Mouse (Mus musculus): ENCODE data around the gene Pkdcc.

Gene Pkdcc

DNA sequence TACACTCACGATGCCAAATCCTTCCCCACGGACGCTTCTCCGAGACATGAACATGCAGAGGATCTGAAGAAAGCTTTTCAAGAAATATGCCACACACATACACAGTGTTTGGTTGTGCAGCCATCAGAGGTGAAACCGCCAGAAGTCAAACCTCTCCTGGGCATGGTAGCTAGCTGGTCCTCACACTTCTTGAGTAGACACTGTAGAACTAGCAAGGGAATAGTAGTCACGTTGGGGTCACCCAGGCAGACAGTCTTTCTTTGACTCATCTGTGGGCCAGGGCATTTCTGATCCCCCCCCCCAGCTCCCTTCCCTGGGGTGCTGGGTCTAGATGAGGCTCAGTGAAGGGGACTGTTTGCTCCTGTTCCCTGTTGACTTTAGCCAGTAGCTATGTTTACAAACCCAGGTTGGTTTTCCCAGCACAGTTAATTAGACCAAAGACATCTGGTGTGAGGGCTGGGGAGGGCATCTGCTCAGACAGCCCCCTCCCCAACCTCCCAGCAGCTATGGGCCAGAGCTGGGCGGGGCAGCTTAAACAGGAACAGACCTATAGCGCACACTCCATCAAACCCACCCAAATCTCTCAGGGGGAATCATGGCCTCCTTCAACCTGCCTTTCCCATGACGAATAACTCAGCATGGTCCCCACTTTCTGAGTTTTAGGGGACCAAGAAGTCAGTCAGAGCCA, 1.7 kb upstream of the Pkdcc start:
- no peak for DNase-seq

DNA sequence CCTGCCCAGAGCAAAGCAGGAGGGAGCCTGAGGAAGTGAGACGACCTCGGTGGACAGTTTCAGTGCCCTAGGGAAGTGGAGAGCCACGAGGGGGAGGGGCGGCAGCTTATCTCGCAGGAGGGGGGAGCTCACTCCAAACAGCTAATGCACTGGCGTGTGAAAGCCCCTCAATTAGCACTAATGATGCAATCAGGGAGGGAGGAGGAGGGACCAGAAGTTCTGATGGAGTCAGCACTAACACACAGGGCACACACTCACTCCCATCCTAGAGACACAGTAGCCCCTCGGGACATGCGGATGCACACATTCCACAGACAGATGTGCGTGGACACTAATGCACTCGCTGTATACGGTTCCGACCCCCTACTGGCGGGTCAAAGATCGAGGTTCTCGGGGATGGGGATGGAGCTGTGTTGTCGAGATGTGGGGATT, 915 bp upstream of the Pkdcc start:
- DNase-seq = peak; percentile 70

DNA sequence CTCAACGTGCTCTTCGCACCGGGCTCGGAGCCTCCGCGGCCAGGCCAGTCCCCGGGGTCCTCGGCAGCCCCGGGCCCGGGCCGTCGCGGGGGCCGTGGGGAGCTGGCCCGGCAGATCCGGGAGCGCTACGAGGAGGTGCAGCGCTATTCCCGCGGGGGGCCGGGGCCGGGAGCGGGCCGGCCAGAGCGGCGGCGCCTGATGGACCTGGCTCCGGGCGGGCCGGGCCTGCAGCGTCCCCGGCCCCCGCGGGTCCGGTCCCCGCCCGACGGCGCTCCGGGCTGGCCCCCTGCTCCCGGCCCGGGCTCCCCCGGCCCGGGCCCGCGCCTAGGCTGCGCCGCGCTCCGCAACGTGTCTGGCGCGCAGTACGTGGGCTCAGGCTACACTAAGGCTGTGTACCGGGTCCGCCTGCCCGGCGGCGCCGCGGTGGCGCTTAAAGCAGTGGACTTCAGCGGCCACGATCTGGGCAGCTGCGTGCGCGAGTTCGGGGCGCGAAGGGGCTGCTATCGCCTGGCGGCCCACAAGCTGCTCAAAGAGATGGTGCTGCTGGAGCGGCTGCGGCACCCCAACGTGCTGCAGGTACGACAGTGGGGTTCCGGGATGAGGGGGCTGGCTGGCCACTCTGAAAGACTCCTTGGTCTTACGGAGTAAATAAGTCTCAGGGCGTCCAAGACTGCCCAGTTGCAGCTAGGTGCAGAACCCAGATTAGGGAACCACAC, 595 bp downstream of the Pkdcc start:
- DNase-seq = peak; percentile 34

DNA sequence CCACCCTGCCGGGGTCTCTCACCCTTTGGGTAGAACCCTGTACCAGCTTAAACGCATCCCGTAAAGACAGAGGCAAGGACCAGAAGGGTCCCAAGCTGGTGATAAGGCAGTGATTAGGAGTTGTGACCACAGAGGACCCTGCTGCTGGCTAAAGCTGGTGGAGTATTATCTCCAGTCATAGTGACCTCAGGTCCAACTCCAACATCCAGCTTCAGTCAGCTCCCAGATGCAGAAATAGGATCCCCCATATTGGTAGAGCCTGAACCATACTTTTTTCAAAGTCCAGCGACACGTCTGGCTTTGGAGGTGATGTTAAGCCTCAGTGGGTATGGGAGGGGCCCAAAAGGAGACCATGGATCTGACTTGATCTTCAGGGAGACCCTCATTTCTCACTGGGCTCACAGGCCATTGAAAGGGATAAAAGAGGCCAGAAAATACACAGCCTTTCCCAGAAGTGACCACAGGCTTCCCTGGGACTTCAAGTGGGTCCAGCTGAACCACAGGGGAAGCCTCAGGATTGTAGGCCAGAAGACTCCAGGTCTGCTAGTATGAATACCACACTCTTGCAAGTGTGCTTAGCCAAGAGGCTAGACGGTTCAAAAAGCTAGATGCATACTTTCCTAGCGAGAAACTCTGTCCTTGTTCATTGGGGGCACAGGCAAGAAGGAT, 1.3 kb downstream of the Pkdcc start:
- DNase-seq = no peak

DNA sequence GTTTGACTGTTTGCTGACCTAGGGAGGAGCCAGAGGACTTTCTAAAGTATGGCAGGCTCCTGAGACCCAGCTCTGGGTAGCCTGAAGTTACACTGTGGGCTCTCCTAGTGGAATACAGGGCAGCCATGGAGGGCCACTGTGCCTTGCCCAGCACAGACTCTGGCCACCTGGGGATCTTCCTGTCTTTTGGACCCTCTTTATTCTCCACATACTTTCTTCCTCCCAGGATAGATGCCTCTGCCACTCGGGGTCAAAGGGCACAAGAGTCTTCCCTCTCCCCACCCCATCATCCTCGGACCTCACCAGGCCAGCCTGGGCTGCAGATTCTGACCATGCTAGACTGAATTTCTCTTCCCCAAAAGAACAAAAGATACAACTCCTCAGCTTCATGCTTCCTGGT, 3.1 kb downstream of the Pkdcc start:
- no peak for DNase-seq

DNA sequence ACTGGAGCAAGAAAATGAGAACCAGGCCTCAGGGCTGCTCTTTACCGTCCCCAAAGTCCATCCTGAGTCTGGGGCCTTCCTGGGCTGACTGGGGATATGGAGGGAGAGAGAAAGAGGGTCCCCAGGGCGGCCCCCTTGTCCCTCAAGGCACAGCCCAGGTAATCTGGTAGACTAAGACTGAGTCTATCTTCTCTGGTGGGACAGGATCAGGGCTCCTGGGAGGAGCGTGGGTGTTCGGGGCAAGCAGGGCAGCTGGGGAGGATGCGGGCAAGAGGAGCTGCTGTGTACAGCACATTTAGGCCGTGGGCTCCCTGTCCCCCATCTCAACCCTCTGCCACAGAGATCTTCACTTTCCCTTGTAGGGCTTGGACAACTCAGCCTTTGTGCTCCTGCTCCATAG, 3.6 kb downstream of the Pkdcc start:
- no peak for DNase-seq

DNA sequence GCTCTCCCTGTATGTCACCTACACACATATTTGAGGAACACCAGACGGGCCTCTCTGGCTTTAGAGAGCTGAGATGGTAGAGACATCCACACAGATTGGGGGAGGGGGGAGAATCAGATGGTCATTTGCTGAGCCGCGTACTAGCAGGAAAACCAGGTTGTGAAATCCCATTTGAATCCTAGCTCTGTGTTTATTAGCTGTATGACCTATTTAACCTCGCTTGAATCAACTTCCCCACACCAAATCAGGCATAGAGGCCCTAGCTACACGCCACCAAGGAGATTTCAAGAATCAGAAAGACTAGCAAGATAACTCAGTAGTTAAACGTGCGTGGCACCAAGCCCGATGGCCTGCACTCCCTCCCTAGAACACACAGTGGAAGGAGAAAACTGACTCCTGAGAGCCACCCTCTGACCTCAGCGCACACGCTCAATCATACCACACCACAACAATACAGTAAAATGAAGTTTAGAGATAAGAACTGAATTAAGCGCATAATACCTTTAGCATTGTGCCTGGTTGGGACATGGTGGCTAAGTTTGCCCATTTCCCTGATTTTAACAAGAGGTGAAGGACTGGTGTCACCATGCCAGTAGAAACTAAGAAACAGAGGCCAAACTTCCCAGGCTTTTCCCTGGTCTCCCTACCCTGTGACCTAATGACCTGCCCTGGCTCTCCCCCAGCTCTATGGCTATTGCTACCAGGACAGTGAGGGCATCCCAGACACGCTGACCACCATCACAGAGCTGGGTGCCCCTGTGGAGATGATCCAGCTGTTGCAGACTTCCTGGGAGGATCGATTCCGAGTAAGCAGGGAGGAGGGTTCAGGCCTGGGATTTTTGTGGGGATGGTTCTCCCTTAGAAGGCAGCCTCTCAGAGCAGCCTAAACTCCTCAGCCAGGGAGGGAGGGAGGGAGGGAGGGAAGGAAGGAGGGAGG, 4.5 kb downstream of the Pkdcc start:
- DNase-seq = peak; percentile 34

DNA sequence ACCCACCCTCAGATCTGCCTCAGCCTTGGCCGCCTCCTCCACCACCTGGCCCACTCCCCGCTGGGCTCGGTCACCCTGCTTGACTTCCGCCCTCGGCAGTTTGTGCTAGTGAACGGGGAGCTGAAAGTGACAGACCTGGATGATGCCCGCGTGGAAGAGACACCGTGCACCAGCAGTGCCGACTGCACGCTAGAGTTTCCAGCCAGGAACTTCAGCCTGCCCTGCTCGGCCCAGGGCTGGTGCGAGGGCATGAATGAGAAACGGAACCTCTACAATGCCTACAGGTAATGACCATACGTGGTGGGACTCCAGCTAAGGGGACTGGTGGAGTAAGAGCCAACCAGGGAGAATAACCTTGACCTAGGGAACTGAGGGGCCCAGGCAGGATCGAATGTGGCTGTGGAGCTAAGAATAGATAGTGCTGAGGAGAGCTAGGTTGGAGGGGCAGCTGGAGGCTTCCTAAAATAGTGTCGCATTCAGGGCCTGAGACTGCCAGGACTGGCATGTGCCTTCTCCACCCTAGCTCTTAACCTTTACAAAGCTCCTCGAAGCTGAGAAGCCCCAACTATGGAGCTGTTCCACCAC, 6.0 kb downstream of the Pkdcc start:
- DNase-seq = no peak

DNA sequence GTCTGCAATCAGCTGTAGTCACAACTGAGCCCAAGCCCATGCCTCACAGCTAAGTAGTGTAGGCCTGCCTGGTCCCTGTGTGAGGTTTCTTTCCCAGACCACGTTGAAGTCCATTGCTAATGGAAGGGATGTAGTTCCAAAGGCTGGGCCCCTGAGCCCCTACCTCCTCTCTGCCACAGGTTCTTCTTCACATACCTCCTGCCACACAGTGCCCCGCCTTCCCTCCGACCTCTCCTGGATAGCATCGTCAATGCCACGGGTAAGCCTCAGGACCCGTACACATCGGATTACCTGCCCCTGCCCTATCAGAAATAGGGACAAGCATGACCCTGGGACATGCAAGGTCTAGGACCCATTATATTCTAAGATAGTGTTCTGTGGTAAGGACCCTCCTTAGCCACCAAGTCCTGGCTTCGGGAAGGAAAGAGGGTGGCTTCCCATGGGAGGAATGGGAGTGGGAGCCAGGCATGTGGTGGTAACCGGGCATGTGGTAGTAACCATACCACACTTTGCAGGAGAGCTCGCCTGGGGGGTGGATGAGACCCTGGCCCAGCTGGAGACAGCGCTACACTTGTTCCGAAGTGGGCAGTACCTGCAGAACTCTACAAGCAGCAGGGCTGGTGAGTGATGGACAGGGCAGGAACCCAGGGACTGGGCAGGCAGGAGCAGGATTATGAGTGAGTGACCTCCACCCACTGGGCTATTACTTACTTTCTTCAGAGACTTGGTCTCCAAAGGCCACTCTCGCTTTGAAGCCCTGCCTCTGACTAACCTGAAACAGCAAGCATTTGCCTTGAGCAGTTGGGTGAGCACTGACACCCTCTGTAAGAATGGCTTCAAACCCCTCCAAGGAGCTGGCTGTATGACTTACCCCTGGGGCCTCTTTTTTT, 6.8 kb downstream of the Pkdcc start:
- DNase-seq = no peak

DNA sequence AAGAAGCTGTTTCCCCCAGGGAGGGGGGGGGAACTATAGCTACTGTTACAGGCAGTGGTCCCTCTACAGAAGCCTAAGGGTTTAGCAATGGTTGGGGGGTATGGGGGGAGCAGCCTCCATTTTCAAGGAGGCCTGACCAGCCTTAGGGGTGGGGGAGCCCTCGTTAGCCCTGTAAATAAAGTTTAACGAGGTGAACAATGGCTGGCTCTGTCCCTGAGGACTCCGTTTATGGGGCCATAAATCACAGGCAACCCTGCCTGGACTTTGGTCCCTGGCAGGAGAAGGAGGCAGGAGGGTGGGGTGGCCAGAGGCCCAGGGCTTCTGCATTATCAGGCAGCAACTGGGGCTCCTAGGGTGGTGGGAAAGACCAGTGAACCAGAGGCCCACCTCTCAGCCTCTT, 7.6 kb downstream of the Pkdcc start:
- no peak for DNase-seq

DNA sequence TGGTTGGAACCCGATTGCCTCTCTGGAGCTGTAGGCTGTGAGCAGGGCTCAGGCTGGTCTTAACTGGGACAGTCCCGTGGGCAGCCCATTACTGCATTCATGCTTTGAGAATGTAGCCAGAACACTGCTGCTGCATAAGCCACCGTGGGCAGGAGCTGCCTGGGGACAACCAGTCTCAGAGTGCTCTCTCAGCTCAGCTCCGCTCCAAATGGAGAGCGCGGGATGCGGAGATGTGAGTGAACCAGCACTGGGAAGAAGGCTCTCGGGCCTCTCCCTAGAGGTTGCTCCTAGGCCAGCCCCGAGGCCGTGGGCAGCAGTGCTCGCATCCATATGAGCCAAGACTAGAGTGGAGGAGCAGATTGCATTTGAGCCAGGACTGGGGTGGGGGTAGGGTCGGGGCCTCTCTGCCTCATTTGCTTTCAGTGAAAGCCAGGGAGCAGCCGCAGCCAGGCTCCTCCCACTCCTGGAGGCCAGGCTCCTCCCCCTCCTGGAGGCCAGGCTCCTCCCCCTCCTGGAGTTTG, 9.4 kb downstream of the Pkdcc start:
- no peak for DNase-seq

DNA sequence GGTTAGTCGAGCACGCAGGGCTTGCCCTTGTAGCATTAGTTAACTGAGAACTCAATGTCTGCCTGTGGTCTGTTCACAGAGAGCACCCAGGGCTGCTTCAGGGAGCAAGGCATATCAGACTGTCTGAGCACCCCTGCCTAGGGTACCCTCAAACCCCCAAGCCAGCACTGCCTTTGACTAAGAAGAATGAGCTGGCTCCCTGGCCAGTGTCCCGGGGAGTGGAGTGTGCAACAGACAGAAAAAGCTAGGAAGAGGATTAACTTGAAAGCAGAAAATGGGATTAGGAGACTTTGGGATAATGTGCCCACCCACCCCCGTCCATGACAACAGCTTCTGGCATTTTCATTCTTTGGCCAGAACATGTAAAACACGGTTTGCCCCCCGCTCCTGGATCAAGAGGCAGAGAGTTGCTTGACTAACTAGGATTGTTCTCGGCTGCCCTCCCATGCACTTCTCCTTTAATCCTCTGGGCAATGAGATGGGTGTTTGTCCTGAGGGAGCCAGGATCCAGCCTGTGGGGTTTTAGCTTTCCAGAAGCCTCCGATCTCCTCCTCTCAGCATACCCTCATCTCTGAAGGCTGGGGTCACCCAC, 11.4 kb downstream of the Pkdcc start:
- DNase-seq = no peak

DNA sequence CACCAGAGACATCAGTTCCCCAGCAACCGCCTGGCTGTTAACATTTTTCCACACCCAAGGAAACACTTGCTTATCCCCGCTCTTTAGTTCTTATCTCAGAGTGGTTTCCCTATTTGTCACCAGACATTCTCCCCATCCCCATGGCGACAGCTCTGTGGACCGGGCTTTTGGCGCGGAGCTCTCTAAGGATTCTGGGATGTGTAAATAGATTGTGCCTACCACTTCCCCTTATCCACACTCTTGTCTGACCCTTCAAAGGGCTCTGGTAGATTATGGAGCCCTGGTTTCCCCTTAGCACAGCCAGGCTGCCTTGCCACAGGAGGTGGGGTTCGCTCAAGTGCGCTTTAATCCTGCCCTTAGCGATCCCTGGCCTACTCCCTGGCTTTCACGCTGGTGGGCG, 16.3 kb downstream of the Pkdcc start:
- peak; percentile 64 for DNase-seq

DNA sequence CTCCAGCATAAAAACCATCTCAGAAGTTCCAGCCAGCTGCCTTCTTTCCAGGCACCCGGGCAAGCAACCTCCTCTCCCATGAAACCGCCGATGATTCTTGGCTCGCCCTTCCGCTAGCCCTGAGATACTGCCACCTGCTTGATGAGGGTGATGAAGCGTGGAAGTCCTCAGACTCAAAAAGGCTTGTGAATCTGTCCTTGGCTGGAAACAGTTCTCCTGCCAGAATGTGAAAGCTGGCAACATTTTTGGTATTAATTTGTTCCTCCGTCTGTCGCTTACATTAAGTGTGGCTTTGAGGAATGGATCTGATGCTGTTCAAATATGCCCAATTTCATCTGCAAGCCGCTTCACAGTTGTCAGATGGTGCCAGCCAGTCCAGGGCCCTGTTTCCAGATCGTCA, 20.1 kb downstream of the Pkdcc start:
- DNase-seq = no peak

DNA sequence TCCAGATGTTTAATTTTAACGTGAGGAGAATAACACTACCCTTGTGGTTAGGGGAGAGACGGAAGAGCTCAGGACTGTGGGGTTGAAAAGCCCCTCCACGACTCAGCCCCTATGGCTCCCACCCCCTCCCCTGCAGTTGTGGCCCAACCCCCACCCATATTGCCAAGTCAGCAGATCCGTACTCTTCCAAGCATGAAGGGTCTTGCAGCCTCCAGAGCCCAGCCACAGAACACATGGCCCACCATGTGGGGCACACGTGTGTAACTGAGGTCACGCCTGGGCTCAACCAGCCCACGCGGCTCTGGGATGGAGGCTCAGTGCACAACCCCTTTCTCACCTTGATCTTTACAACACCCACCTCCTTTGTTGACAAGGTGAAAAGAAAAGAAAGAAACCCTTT, 21.1 kb downstream of the Pkdcc start:
- no peak for DNase-seq

DNA sequence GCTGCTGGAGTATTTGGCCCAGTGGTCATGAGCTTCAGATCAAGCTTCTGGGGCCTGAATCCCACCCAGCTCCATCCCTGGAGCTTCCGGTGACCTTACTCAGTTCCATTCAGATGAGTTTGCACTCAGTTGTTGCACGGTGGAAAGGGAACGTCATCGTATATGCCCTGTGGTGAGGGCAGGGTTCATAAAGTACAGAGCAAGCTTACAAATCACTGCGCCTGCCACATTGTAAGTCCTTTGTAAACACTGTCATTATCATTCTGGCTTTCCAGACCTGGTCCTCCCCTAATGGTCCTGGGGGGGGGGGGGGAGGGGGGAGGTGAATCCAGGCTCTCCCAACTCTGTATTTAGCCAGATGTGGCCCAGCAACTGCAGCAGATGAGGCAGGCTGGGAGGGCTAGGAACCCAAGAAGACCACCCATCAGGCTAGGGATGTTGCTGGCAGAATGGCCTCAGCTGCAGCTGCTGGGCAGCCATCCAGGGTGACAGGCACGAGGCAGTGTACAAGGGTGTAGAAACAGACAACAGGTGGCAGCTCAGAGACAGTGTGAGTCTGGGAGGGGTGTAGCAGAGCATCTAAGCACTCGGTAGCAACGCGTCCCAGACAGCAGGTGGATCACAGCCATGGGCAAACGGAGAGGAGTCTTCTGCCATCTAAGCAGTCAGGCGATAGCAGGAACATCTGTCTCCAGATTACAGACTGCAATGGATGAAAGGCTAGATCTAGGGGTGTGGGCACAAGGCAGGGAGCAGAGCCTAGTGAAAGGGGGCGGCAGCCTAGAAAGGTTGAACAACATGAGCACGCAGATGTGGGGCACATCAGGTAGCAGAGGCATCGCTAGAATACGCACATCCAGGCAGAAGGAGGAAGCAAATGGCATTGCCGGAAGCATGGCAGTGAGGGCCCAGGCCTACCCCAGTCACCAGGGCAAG, 23.3 kb downstream of the Pkdcc start:
- no peak for DNase-seq

DNA sequence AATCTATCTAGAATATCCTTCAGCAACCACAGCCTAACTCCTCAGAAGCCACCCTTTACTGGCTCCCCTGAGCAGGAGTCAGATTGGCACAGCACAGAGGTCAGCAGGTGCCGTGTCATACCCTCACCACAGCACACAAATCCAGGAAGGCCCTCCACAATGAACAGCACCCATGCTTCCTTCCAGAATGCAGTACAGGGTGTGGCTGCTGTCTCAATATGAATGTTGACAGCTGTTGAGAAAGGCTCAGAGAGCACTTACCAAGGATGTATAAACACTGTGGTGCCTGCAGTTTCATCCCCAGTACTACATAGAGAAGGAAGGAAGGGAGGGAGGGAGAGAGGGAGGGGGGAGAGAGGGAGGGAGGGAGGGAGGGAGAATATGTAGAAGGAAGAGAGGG, 29.4 kb downstream of the Pkdcc start:
- peak; percentile 44 for DNase-seq

DNA sequence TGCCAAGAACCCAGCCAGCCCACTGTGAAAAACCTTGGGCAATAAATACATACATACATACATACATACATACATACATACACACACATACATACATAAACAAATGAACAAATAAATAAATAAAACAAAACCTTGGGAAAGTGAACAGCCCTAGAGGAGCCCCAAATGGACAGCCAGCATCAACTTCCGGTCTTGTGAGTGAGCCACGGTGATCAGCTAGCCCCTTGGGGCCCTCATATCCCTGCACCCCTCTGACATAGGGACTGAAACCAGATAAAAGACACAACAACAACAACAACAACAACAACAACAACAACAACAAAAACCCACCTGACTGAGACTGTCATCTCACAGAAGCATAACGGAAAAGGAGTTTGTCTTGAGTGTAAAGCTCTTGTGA, 30.4 kb downstream of the Pkdcc start:
- no peak for DNase-seq

DNA sequence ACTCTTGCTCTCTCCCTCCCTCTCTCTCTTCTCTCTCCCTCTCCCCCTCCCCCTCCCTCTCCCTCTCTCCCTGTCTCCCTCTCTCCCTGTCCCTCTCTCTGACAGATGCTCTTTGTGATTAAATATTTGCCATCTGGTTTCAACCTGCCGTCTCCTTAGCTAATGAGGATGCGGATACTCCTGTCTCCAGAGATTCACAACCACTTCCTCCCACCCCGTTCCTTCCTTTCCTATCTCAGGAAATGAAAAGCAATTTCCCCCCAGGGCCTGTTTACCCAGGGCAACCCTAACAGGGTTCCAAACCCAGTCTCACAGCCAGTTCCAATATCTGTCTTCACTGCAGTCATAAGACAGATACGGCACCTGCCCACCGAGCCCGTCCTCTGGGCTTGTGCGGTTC, 31.0 kb downstream of the Pkdcc start:
- no peak for DNase-seq

DNA sequence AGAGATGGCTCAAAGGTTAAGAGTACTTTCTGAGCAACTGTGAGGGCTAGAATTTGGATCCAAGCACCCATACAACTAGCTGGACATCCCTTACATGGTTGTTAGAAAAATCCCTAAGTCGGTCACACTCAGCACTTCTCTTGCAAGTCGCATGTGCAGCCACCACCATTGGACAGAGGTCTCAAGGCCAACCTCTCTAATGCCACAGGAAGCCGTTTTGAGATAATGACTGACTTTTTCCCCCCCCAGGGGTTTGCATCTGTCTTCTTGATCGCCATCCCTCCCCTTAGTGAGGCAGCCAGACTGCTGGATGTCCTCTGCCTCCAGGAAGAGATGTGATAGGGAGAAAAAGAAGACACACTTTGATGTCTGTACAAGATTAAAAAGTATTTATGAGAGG, 32.1 kb downstream of the Pkdcc start:
- DNase-seq = no peak

Measured in lung, postnatal 36 days (tissue).